Mouse (Mus musculus): ENCODE measurements around the gene Qars. TPM values are rescaled to one million over a fixed set of nuclear protein-coding genes. Genes with fewer than 3 reads are reported as not detected.
A peak's percentile ranks its signal among the peaks of the same experiment; 100 is the strongest.

Gene Qars
- total RNA-seq, 2 experiments from 2014 or later = 67.5 to 79.2 TPM

- no peak for ATAC-seq (replicated peaks; ENCODE audit: low FRiP score, poor library complexity, severe bottlenecking)
These were observed 14.1 kb downstream of the Qars start for GRCm38 (mm10) chr9:108521604-108522003.

- ATAC-seq (replicated peaks; ENCODE audit: low FRiP score, poor library complexity, severe bottlenecking) = no peak
These were observed 15.8 kb downstream of the Qars start for GRCm38 (mm10) chr9:108523341-108523740.

- no peak for ATAC-seq (replicated peaks; ENCODE audit: low FRiP score, poor library complexity, severe bottlenecking)
These were observed 17.9 kb downstream of the Qars start for GRCm38 (mm10) chr9:108525400-108525799.

- no peak for ATAC-seq (replicated peaks; ENCODE audit: low FRiP score, poor library complexity, severe bottlenecking)
These were observed 23.4 kb downstream of the Qars start for GRCm38 (mm10) chr9:108530954-108531353.

GRCm38 (mm10) chr9:108531496-108531895 is 24.0 kb downstream of the Qars start:
- ATAC-seq (replicated peaks; ENCODE audit: low FRiP score, poor library complexity, severe bottlenecking) = no peak

GRCm38 (mm10) chr9:108540846-108541245 is 33.3 kb downstream of the Qars start:
- ATAC-seq (replicated peaks; ENCODE audit: low FRiP score, poor library complexity, severe bottlenecking) = no peak

GRCm38 (mm10) chr9:108545986-108546385 is 38.5 kb downstream of the Qars start:
- ATAC-seq (replicated peaks; ENCODE audit: low FRiP score, poor library complexity, severe bottlenecking) = no peak

GRCm38 (mm10) chr9:108546875-108547274 is 39.4 kb downstream of the Qars start:
- ATAC-seq (replicated peaks; ENCODE audit: low FRiP score, poor library complexity, severe bottlenecking) = no peak

GRCm38 (mm10) chr9:108559169-108559568 is 51.7 kb downstream of the Qars start:
- ATAC-seq (replicated peaks; ENCODE audit: low FRiP score, poor library complexity, severe bottlenecking) = no peak

- peak; percentile 99 for ATAC-seq (replicated peaks; ENCODE audit: low FRiP score, poor library complexity, severe bottlenecking)
These were observed 52.8 kb downstream of the Qars start, which contains the start of gene Impdh2 for GRCm38 (mm10) chr9:108560227-108560841. Gene Impdh2, plus strand, starts transcription at chr9:108560286.

GRCm38 (mm10) chr9:108563671-108564070 is 56.2 kb downstream of the Qars start:
- ATAC-seq (replicated peaks; ENCODE audit: low FRiP score, poor library complexity, severe bottlenecking) = no peak

- no peak for ATAC-seq (replicated peaks; ENCODE audit: low FRiP score, poor library complexity, severe bottlenecking)
These were observed 56.6 kb downstream of the Qars start for GRCm38 (mm10) chr9:108564131-108564530.

Other genes with a start within 250 kb of the Qars start
- 11.2 and 14.3 TPM in 2 replicates for gene Dag1, start 243.7 kb upstream of the Qars start, total RNA-seq (2015; ENCODE audit: low replicate concordance)
- 5.4 and 6.3 TPM in 2 replicates for gene Dag1, start 243.7 kb upstream of the Qars start, total RNA-seq (2017; ENCODE audit: low replicate concordance)
- gene Nicn1, start 217.3 kb upstream of the Qars start, total RNA-seq (2015; ENCODE audit: low replicate concordance) = not detected in 2 replicates
- gene Nicn1, start 217.3 kb upstream of the Qars start, total RNA-seq (2017; ENCODE audit: low replicate concordance) = 0.64 and 0.91 TPM in 2 replicates
- not detected in 2 replicates for gene Amt, start 210.9 kb upstream of the Qars start, total RNA-seq (2015; ENCODE audit: low replicate concordance)
- gene Amt, start 210.9 kb upstream of the Qars start, total RNA-seq (2017; ENCODE audit: low replicate concordance) = not detected in 2 replicates
- gene Rhoa, start 201.6 kb upstream of the Qars start, total RNA-seq (2015; ENCODE audit: low replicate concordance) = 157 and 175 TPM in 2 replicates
- 253 and 313 TPM in 2 replicates for gene Rhoa, start 201.6 kb upstream of the Qars start, total RNA-seq (2017; ENCODE audit: low replicate concordance)
- 5.9 and 11.5 TPM in 2 replicates for gene Tcta, start 201.5 kb upstream of the Qars start, total RNA-seq (2015; ENCODE audit: low replicate concordance)
- gene Tcta, start 201.5 kb upstream of the Qars start, total RNA-seq (2017; ENCODE audit: low replicate concordance) = 2.3 and 2.4 TPM in 2 replicates
- 4,218 and 4,387 TPM in 2 replicates for gene Gpx1, start 168.8 kb upstream of the Qars start, total RNA-seq (2015; ENCODE audit: low replicate concordance)
- 2,703 and 2,741 TPM in 2 replicates for gene Gpx1, start 168.8 kb upstream of the Qars start, total RNA-seq (2017; ENCODE audit: low replicate concordance)
- 162 and 251 TPM in 2 replicates for gene Usp4, start 159.9 kb upstream of the Qars start, total RNA-seq (2015; ENCODE audit: low replicate concordance)
- gene Usp4, start 159.9 kb upstream of the Qars start, total RNA-seq (2017; ENCODE audit: low replicate concordance) = 123 and 148 TPM in 2 replicates
- gene 1700102P08Rik, start 114.9 kb upstream of the Qars start, total RNA-seq (2015; ENCODE audit: low replicate concordance) = 2.1 and 2.2 TPM in 2 replicates
- gene 1700102P08Rik, start 114.9 kb upstream of the Qars start, total RNA-seq (2017; ENCODE audit: low replicate concordance) = 1.2 and 4.6 TPM in 2 replicates
- not detected in 2 replicates for gene Ccdc36, start 79.2 kb upstream of the Qars start, total RNA-seq (2015; ENCODE audit: low replicate concordance)
- 1.1 TPM in 1 of 2 replicates, not detected in the other for gene Ccdc36, start 79.2 kb upstream of the Qars start, total RNA-seq (2017; ENCODE audit: low replicate concordance)
- gene BC048562, start 71.2 kb upstream of the Qars start, total RNA-seq (2015; ENCODE audit: low replicate concordance) = not detected in 2 replicates
- not detected in 2 replicates for gene BC048562, start 71.2 kb upstream of the Qars start, total RNA-seq (2017; ENCODE audit: low replicate concordance)
- gene Ccdc71, start 47.2 kb upstream of the Qars start, total RNA-seq (2015; ENCODE audit: low replicate concordance) = 3.4 and 23.4 TPM in 2 replicates
- gene Ccdc71, start 47.2 kb upstream of the Qars start, total RNA-seq (2017; ENCODE audit: low replicate concordance) = 9.5 and 14.6 TPM in 2 replicates
- 2.5 and 2.9 TPM in 2 replicates for gene Klhdc8b, start 46.1 kb upstream of the Qars start, total RNA-seq (2015; ENCODE audit: low replicate concordance)
- gene Klhdc8b, start 46.1 kb upstream of the Qars start, total RNA-seq (2017; ENCODE audit: low replicate concordance) = 5.4 TPM in 1 of 2 replicates, not detected in the other
- not detected in 2 replicates for gene Lamb2, start 28.0 kb upstream of the Qars start, total RNA-seq (2015; ENCODE audit: low replicate concordance)
- not detected in 2 replicates for gene Lamb2, start 28.0 kb upstream of the Qars start, total RNA-seq (2017; ENCODE audit: low replicate concordance)
- gene Usp19, start 17.1 kb upstream of the Qars start, total RNA-seq (2015; ENCODE audit: low replicate concordance) = 52.6 and 63.7 TPM in 2 replicates
- gene Usp19, start 17.1 kb upstream of the Qars start, total RNA-seq (2017; ENCODE audit: low replicate concordance) = 54.7 and 58.7 TPM in 2 replicates
- gene Qrich1, start 9.1 kb downstream of the Qars start, total RNA-seq (2015; ENCODE audit: low replicate concordance) = 92.6 and 141 TPM in 2 replicates
- 117 and 139 TPM in 2 replicates for gene Qrich1, start 9.1 kb downstream of the Qars start, total RNA-seq (2017; ENCODE audit: low replicate concordance)
- 28.8 and 75.0 TPM in 2 replicates for gene Impdh2, start 52.6 kb downstream of the Qars start, total RNA-seq (2015; ENCODE audit: low replicate concordance)
- 37.1 and 46.5 TPM in 2 replicates for gene Impdh2, start 52.6 kb downstream of the Qars start, total RNA-seq (2017; ENCODE audit: low replicate concordance)
- 16.3 and 22.0 TPM in 2 replicates for gene Ndufaf3, start 59.7 kb downstream of the Qars start, total RNA-seq (2015; ENCODE audit: low replicate concordance)
- gene Ndufaf3, start 59.7 kb downstream of the Qars start, total RNA-seq (2017; ENCODE audit: low replicate concordance) = 1.4 and 37.6 TPM in 2 replicates
- 47.8 and 48.7 TPM in 2 replicates for gene Dalrd3, start 62.2 kb downstream of the Qars start, total RNA-seq (2015; ENCODE audit: low replicate concordance)
- 18.7 and 23.7 TPM in 2 replicates for gene Dalrd3, start 62.2 kb downstream of the Qars start, total RNA-seq (2017; ENCODE audit: low replicate concordance)
- gene Wdr6, start 71.0 kb downstream of the Qars start, total RNA-seq (2015; ENCODE audit: low replicate concordance) = 2.9 and 6.8 TPM in 2 replicates
- gene Wdr6, start 71.0 kb downstream of the Qars start, total RNA-seq (2017; ENCODE audit: low replicate concordance) = 1.4 and 3.7 TPM in 2 replicates
- gene P4htm, start 90.0 kb downstream of the Qars start, total RNA-seq (2015; ENCODE audit: low replicate concordance) = not detected in 2 replicates
- not detected in 2 replicates for gene P4htm, start 90.0 kb downstream of the Qars start, total RNA-seq (2017; ENCODE audit: low replicate concordance)
- 36.0 and 49.4 TPM in 2 replicates for gene Arih2, start 141.7 kb downstream of the Qars start, total RNA-seq (2015; ENCODE audit: low replicate concordance)
- 77.1 and 79.9 TPM in 2 replicates for gene Arih2, start 141.7 kb downstream of the Qars start, total RNA-seq (2017; ENCODE audit: low replicate concordance)
- gene Slc25a20, start 154.4 kb downstream of the Qars start, total RNA-seq (2015; ENCODE audit: low replicate concordance) = 4.2 TPM in 1 of 2 replicates, not detected in the other
- 2.0 and 6.9 TPM in 2 replicates for gene Slc25a20, start 154.4 kb downstream of the Qars start, total RNA-seq (2017; ENCODE audit: low replicate concordance)
- gene Prkar2a, start 181.6 kb downstream of the Qars start, total RNA-seq (2015; ENCODE audit: low replicate concordance) = 1.4 and 10.9 TPM in 2 replicates
- 1.4 and 1.5 TPM in 2 replicates for gene Prkar2a, start 181.6 kb downstream of the Qars start, total RNA-seq (2017; ENCODE audit: low replicate concordance)

All from erythroid progenitor cell, adult 5-6 weeks (primary cell).